ENCODE assay signal across 18 mouse cellular contexts in the genomic region with DNA sequence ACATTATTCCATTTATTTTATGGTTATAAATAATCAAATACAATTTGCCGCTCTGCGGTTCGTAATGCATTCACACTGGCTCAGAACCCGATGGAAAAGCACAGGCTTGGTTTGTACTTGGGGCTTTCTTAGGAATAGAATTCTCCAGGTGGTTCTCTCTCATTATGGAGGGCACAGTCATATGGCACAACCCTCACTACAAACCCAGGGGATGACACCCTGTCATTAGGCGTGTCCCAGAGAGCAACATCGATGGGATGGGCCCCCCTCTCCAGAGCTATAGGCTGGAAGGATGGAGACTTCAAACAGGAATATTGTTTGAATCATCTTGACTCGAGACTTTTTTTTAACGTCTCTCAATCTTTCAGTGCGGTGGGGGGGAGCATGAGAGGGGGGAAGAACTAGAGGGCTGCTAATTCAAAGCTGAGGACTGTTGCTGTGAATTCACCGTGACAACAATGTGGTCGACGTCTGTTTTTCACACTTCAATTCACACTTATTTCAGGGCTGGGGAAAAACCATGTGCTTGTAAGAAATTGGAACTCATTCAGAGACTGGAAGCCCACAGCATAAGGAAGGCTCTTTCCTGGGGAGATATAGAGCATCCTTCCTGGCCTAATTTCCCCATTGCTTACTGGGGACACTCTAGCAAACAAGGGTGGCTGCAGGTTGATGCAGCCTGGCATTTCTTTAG.
DNase-seq lines count a peak whose midpoint lies in the region; ATAC-seq and TF ChIP-seq lines count a peak whose summit lies in the region.
"Had no signal": no experiment of that assay in that cellular context is flagged by ENCODE, and none has a peak within 500 bp of the region (broad histone marks: within the 10 kb centered on the region; RNA-seq: fewer than 3 reads in every experiment).

No protein-coding gene starts in this region.

- H3K4me2 ChIP-seq in midbrain, embryonic 16.5 days (ENCODE audit: low read length) = no peak overlapping the region
- no peak overlapping the region for H3K4me2 ChIP-seq in midbrain, embryonic 11.5 days
- no peak overlapping the region for H3K4me2 ChIP-seq in forebrain, embryonic 14.5 days (ENCODE audit: low read length)
- H3K4me2 ChIP-seq: hindbrain, embryonic 12.5 days had no signal

- H3K4me3 ChIP-seq in midbrain, embryonic 16.5 days (ENCODE audit: low read depth, low read length) = no peak overlapping the region
- H3K4me3 ChIP-seq in midbrain, embryonic 11.5 days (ENCODE audit: low read depth, low read length) = no peak overlapping the region
- H3K4me3 ChIP-seq in forebrain, embryonic 14.5 days (ENCODE audit: low read depth, low read length) = no peak overlapping the region
- H3K4me3 ChIP-seq: hindbrain, embryonic 12.5 days had no signal

- 0 out of 2 replicates have a peak, but pooled peaks cover 5% of the 10 kb centered on the region for H3K4me1 ChIP-seq in midbrain, embryonic 16.5 days (ENCODE audit: control insufficient read depth, insufficient read depth, low read length)
- no peaks in the 10 kb centered on the region for H3K4me1 ChIP-seq in midbrain, embryonic 11.5 days (ENCODE audit: control insufficient read depth, insufficient read depth, low read length)
- H3K4me1 ChIP-seq in forebrain, embryonic 14.5 days (ENCODE audit: control insufficient read depth, insufficient read depth, low read length) = peaks cover 11% of the 10 kb centered on the region; the same call in 1 of the 2 replicates

- no peak for TF ChIP-seq CTCF in brain, embryonic 14.5 days (IDR thresholded peaks at IDR 0.05; ENCODE audit: borderline replicate concordance, extremely low read depth, insufficient read depth, insufficient read length)

- H3K27ac ChIP-seq in midbrain, embryonic 16.5 days (ENCODE audit: low read length) = peak overlapping the region; percentile 28; the same call in 1 of the 2 replicates
- H3K27ac ChIP-seq in midbrain, embryonic 11.5 days (ENCODE audit: low read depth, low read length) = no peak overlapping the region
- no peak overlapping the region for H3K27ac ChIP-seq in forebrain, embryonic 14.5 days (ENCODE audit: low read depth, low read length)
- H3K27ac ChIP-seq: hindbrain, embryonic 12.5 days had no signal

- no peak overlapping the region for H3K9ac ChIP-seq in midbrain, embryonic 16.5 days (ENCODE audit: low read depth, low read length)
- H3K9ac ChIP-seq in midbrain, embryonic 11.5 days (ENCODE audit: low read length) = no peak overlapping the region
- H3K9ac ChIP-seq in forebrain, embryonic 14.5 days (ENCODE audit: low read length) = no peak overlapping the region
- H3K9ac ChIP-seq: hindbrain, embryonic 12.5 days had no signal

- DNase-seq in midbrain, embryonic 11.5 days (ENCODE audit: low spot score, missing footprints) = no peak
- peak; percentile 88 for DNase-seq in brain, embryonic 14.5 days (ENCODE audit: low read depth)
- peak; percentile 80 for DNase-seq in forebrain, embryonic 14.5 days (ENCODE audit: low spot score)
- no peak for DNase-seq in layer of hippocampus, postnatal 10 days (ENCODE audit: low spot score in 2 of 2)
- DNase-seq in cerebellum, adult 9-10 months = no peak
- DNase-seq in lung, postnatal 4 days = no peak
- DNase-seq: adrenal gland, postnatal 10 days; cerebellum, adult 18-20 months; cerebellum, postnatal 10 days; gastrocnemius, postnatal 36 days; heart, postnatal 10 days; heart, postnatal 4 days had no signal

- H3K9me3 ChIP-seq in midbrain, embryonic 16.5 days (replicated peaks; ENCODE audit: control insufficient read depth, low read length, poor library complexity, severe bottlenecking) = no peaks in the 10 kb centered on the region
- no peaks in the 10 kb centered on the region for H3K9me3 ChIP-seq in midbrain, embryonic 11.5 days (ENCODE audit: control insufficient read depth, low read length)
- H3K9me3 ChIP-seq in forebrain, embryonic 14.5 days (replicated peaks; ENCODE audit: control insufficient read depth, low read length) = no peaks in the 10 kb centered on the region
- H3K9me3 ChIP-seq: hindbrain, embryonic 12.5 days had no signal

- 49% methylated on average over 12 of the region's 12 CpGs for WGBS in midbrain, embryonic 16.5 days
- 72% methylated on average over 12 of the region's 12 CpGs for WGBS in midbrain, embryonic 11.5 days
- 42% methylated on average over 12 of the region's 12 CpGs for WGBS in forebrain, embryonic 14.5 days

- H3K27me3 ChIP-seq in midbrain, embryonic 16.5 days (ENCODE audit: control insufficient read depth, insufficient read depth, low read depth, low read length) = no peaks in the 10 kb centered on the region
- H3K27me3 ChIP-seq in midbrain, embryonic 11.5 days (ENCODE audit: control insufficient read depth, insufficient read depth, low read length) = no peaks in the 10 kb centered on the region
- H3K27me3 ChIP-seq in forebrain, embryonic 14.5 days (replicated peaks; ENCODE audit: control insufficient read depth, insufficient read depth, low read length) = no peaks in the 10 kb centered on the region
- H3K27me3 ChIP-seq: hindbrain, embryonic 12.5 days had no signal

- H3K36me3 ChIP-seq in midbrain, embryonic 16.5 days (ENCODE audit: control insufficient read depth, insufficient read depth, low read length) = no peaks in the 10 kb centered on the region
- H3K36me3 ChIP-seq in midbrain, embryonic 11.5 days (ENCODE audit: control insufficient read depth, insufficient read depth, low read length) = no peaks in the 10 kb centered on the region
- H3K36me3 ChIP-seq in forebrain, embryonic 14.5 days (ENCODE audit: control insufficient read depth, insufficient read depth, low read length) = no peaks in the 10 kb centered on the region
- H3K36me3 ChIP-seq: G1E; hindbrain, embryonic 12.5 days had no signal

- no peak for TF ChIP-seq POLR2A in brain, embryonic 14.5 days (IDR thresholded peaks at IDR 0.05; ENCODE audit: borderline replicate concordance, extremely low read depth, insufficient read depth, insufficient read length, poor library complexity, severe bottlenecking)

- ATAC-seq in midbrain, embryonic 16.5 days = no peak
- no peak for ATAC-seq in midbrain, embryonic 11.5 days (ENCODE audit: low FRiP score)
- peak; percentile 79; the same call in 1 of the 2 replicates for ATAC-seq in forebrain, embryonic 14.5 days
- ATAC-seq: hindbrain, embryonic 16.5 days; inflammation-experienced regulatory T-cells, adult 6 months; intestine, postnatal 0 days had no signal

Comparison
In these comparisons a context has a peak if more than half of its experiments do, and no peak if none do; other contexts are left out.
1. DNase-seq: peak in brain, embryonic 14.5 days (single experiment) and forebrain, embryonic 14.5 days (single experiment); none in midbrain, embryonic 11.5 days (single experiment), layer of hippocampus, postnatal 10 days (0 of 2), cerebellum, adult 9-10 months (single experiment) and lung, postnatal 4 days (0 of 2).